Mouse (Mus musculus): Measurements from ENCODE around the gene Slmap.
"Not testable (repeated sequence)": the region's sequence is repeated elsewhere in the genome, so short reads cannot be mapped to it uniquely, and the experiment has no call there.

The Slmap gene

GRCm38 (mm10) chr14:26431919-26432318 lies 102.8 kb downstream of the Slmap start:
- in situ Hi-C loops (cut with MboI; ENCODE audit: unreplicated experiment in 2 of 2): no loop called here

- in situ Hi-C loops (cut with MboI; ENCODE audit: unreplicated experiment in 2 of 2): no loop called here
Observed at GRCm38 (mm10) chr14:26420231-26420630, 114.5 kb downstream of the Slmap start.

- in situ Hi-C loops (cut with MboI; ENCODE audit: unreplicated experiment in 2 of 2): no loop called here
Observed at GRCm38 (mm10) chr14:26417956-26418355, 116.8 kb downstream of the Slmap start.

- in situ Hi-C loops (cut with MboI; ENCODE audit: unreplicated experiment in 2 of 2): no loop called here
Observed at GRCm38 (mm10) chr14:26417088-26417487, 117.6 kb downstream of the Slmap start.

- in situ Hi-C loops (cut with MboI; ENCODE audit: unreplicated experiment in 2 of 2): no loop called here
Observed at GRCm38 (mm10) chr14:26413581-26413980, 121.2 kb downstream of the Slmap start.

- in situ Hi-C loops (cut with MboI; ENCODE audit: unreplicated experiment in 2 of 2): no loop called here
Observed at GRCm38 (mm10) chr14:26406746-26407145, 128.0 kb downstream of the Slmap start.

GRCm38 (mm10) chr14:26398508-26399160 lies 136.1 kb downstream of the Slmap start:
- in situ Hi-C loops (cut with MboI; ENCODE audit: unreplicated experiment in 2 of 2): no loop called here

GRCm38 (mm10) chr14:26391866-26392265 lies 142.9 kb downstream of the Slmap start:
- in situ Hi-C loops (cut with MboI; ENCODE audit: unreplicated experiment in 2 of 2): no loop called here

- in situ Hi-C loops (cut with MboI; ENCODE audit: unreplicated experiment in 2 of 2): not testable (repeated sequence)
Observed at GRCm38 (mm10) chr14:26388961-26389360, 145.8 kb downstream of the Slmap start.

- in situ Hi-C loops (cut with MboI; ENCODE audit: unreplicated experiment in 2 of 2): not testable (repeated sequence)
Observed at GRCm38 (mm10) chr14:26386999-26387398, 147.7 kb downstream of the Slmap start.

- in situ Hi-C loops (cut with MboI; ENCODE audit: unreplicated experiment in 2 of 2): not testable (repeated sequence)
Observed at GRCm38 (mm10) chr14:26385659-26386058, 149.1 kb downstream of the Slmap start.

- in situ Hi-C loops (cut with MboI; ENCODE audit: unreplicated experiment in 2 of 2): loop anchor here (5.0 to 10.0 kb wide), 3 partner anchors 646 to 718 kb away; no protein-coding TSS in a partner anchor
Observed at GRCm38 (mm10) chr14:26379071-26379470, 155.7 kb downstream of the Slmap start.

GRCm38 (mm10) chr14:26376652-26377051 lies 158.1 kb downstream of the Slmap start:
- in situ Hi-C loops (cut with MboI; ENCODE audit: unreplicated experiment in 2 of 2): loop anchor here (5.0 to 10.0 kb wide), 3 partner anchors 648 to 721 kb away; no protein-coding TSS in a partner anchor
